ENCODE assay signal across 8 mouse cellular contexts in genomic region chr4:128993025-128993662, GRCm38 (mm10). TPM values are rescaled to one million over a fixed set of nuclear protein-coding genes. Genes with fewer than 3 reads are reported as not detected.
DNase-seq lines count a peak whose midpoint lies in the region; ATAC-seq and TF ChIP-seq lines count a peak whose summit lies in the region.

No protein-coding gene starts in this region.

- peak overlapping the region; percentile 87 for H3K4me3 ChIP-seq in cortical plate, adult 2 months (ENCODE audit: insufficient read depth, low read length)
- H3K4me3 ChIP-seq in megakaryocyte, embryonic 14.5 days (replicated peaks), result peak overlapping the region; percentile 97

- DNase-seq in gastrocnemius, adult 8-10 months (ENCODE audit: low spot score in 2 of 2), result peak; percentile 90 to 93
- DNase-seq in hindlimb bud, embryonic 11.5 days (ENCODE audit: extremely low spot score, low read depth, low spot score), result peak; percentile 99
- DNase-seq in left cerebral cortex, adult 8-10 months (ENCODE audit: low spot score in 2 of 2), result peak; percentile 90 to 99
- peak; percentile 96 to 97 for DNase-seq in right cerebral cortex, postnatal 10 days (ENCODE audit: low spot score in 2 of 2)
- peak; percentile 93 for DNase-seq in urinary bladder, postnatal 25 days (ENCODE audit: low spot score)

- H3K4me1 ChIP-seq in cortical plate, adult 2 months (ENCODE audit: control insufficient read depth, insufficient read depth, low read length), result peaks cover 4% of the 10 kb centered on the region
- peaks cover 53% of the 10 kb centered on the region for H3K4me1 ChIP-seq in megakaryocyte, embryonic 14.5 days

- TF ChIP-seq CTCF in cortical plate, adult 2 months (IDR thresholded peaks at IDR 0.05; ENCODE audit: extremely low read depth, insufficient read depth, low read length), result no peak

- peaks cover 5% of the 10 kb centered on the region for H3K27me3 ChIP-seq in megakaryocyte, embryonic 14.5 days (replicated peaks)

- peak; percentile 93 for TF ChIP-seq POLR2A in cortical plate, adult 2 months (IDR thresholded peaks at IDR 0.05; ENCODE audit: extremely low read depth, insufficient read depth, low read length)

- ATAC-seq in activated CD4-positive, CD25-positive, alpha-beta regulatory T cell, adult 4 months, result peak; percentile 99

- peaks cover 6% of the 10 kb centered on the region; the same call in 1 of the 2 replicates for H3K9me3 ChIP-seq in megakaryocyte, embryonic 14.5 days

- no peak overlapping the region for H3K27ac ChIP-seq in cortical plate, adult 2 months (ENCODE audit: insufficient read depth, low read length)

- H3K36me3 ChIP-seq in megakaryocyte, embryonic 14.5 days (replicated peaks; ENCODE audit: low read length), result peaks cover 35% of the 10 kb centered on the region

RNA-seq across cellular contexts. Expression of gene Ak2, which starts 1.4 kb away (rescaled TPM):
- polyA plus RNA-seq in activated CD4-positive, CD25-positive, alpha-beta regulatory T cell, adult 4 months (2017; shearing (Covaris generic)), result 100 to 1,000 TPM in 1 of 2 experiments, 10 to 100 TPM in 1; 62.4 to 108 TPM
- polyA plus RNA-seq in cortical plate, adult 2 months (2012; rRNA removed), result 36.3 and 38.7 TPM in 2 replicates
- total RNA-seq in gastrocnemius, adult 8-10 months (2022), result 10 to 100 TPM; 24.9 to 28.2 (median 26.3) TPM
- 10 to 100 TPM; 23.4 to 28.1 (median 25.2) TPM for total RNA-seq in left cerebral cortex, adult 8-10 months (2022)
- polyA plus RNA-seq in megakaryocyte, embryonic 14.5 days (2012; ENCODE audit: insufficient read depth, low replicate concordance), result 29.1 and 128 TPM in 2 replicates

RNA-seq across cellular contexts. Expression of gene Azin2, which starts 30.9 kb away (rescaled TPM):
- under 1 TPM in 1 of 2 experiments, not detected in 1; 0.34 TPM for polyA plus RNA-seq in activated CD4-positive, CD25-positive, alpha-beta regulatory T cell, adult 4 months (2017; shearing (Covaris generic))
- 46.0 and 51.4 TPM in 2 replicates for polyA plus RNA-seq in cortical plate, adult 2 months (2012; rRNA removed)
- total RNA-seq in gastrocnemius, adult 8-10 months (2022), result 1 to 10 TPM; 2.1 to 3.8 (median 2.7) TPM
- 10 to 100 TPM; 48.2 to 54.6 (median 49.8) TPM for total RNA-seq in left cerebral cortex, adult 8-10 months (2022)
- 7.6 and 12.2 TPM in 2 replicates for polyA plus RNA-seq in megakaryocyte, embryonic 14.5 days (2012; ENCODE audit: insufficient read depth, low replicate concordance)
